Mouse (Mus musculus): Measurements from ENCODE around the gene Dhrs3.

DNA sequence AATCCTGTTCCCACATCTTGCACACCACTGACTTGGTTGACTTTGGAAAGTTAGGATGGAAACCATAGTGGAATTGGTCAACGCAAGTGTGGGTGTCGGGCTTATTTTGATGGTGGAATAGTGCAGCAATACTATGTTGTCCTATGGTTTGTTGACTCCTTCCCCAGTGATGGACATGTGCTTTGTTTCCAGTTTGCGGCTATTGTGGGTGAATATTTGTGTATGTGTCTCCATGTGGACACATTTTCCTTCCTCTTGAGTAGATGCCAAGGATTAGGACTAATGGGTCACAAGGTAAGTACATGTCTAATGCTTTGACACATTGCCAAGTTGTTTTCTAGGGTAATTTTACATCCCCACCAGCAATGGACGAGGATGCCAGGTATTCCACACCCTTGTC, 68.6 kb downstream of the Dhrs3 start:
- no peak for TF ChIP-seq POLR2A (IDR thresholded peaks at IDR 0.05; ENCODE audit: low read depth, low read length)
- no peak for TF ChIP-seq CTCF (conservative IDR thresholded peaks at IDR 0.05; ENCODE audit: insufficient read depth, insufficient read length, low read depth, low read length)
